Mouse (Mus musculus) G1E (cell line): Measurements from ENCODE around the gene Syn3. TPM values are rescaled to one million over a fixed set of nuclear protein-coding genes. Genes with fewer than 3 reads are reported as not detected.

Source experiments
- ATAC-seq: 2 replicates; pipeline ENCODE4 v1.8.0; 2016; ENCODE audit warnings: mild to moderate bottlenecking; ENCODE audit not compliant: insufficient number of reproducible peaks, poor library complexity, low FRiP score, severe bottlenecking; ENCODE audit errors: extremely low read depth
- DNase-seq: peaks from one replicate; pipeline ENCODE4 v3.0.0; 2012; ENCODE audit warnings: low spot score
- H3K27me3 ChIP-seq: 2 replicates; pipeline ENCODE4 v1.6.1; 2012; ENCODE audit warnings: mild to moderate bottlenecking, low read length, inconsistent platforms; ENCODE audit not compliant: insufficient read depth
- H3K36me3 ChIP-seq: replicated peaks from 2 replicates; pipeline ENCODE3; 2012; ENCODE audit warnings: mild to moderate bottlenecking, inconsistent platforms
- H3K4me1 ChIP-seq: 2 replicates; pipeline ENCODE4 v1.6.1; 2012; ENCODE audit warnings: low read depth, low read length, inconsistent platforms, mixed read lengths; ENCODE audit not compliant: insufficient read depth
- H3K4me3 ChIP-seq: 2 replicates; pipeline ENCODE4 v1.5.1; 2012; ENCODE audit warnings: low read depth, mild to moderate bottlenecking, inconsistent platforms, low read length, moderate library complexity, mixed read lengths
- H3K9me3 ChIP-seq: replicated peaks from 2 replicates; pipeline ENCODE4 v1.6.1; 2012; ENCODE audit warnings: inconsistent platforms
- CTCF ChIP-seq: IDR thresholded peaks from 2 replicates; pipeline ENCODE4 v1.5.1; 2012; ENCODE audit warnings: low read depth, low read length, inconsistent platforms, mixed read lengths
- GATA1 ChIP-seq: IDR thresholded peaks from 2 replicates; pipeline ENCODE4 v1.6.1; 2012; ENCODE audit warnings: borderline replicate concordance, low read length, inconsistent platforms, mixed read lengths
- GATA2 ChIP-seq: IDR thresholded peaks from 2 replicates; pipeline ENCODE4 v1.6.1; 2012; ENCODE audit warnings: low read depth, low read length, inconsistent platforms, borderline replicate concordance
- POLR2AphosphoS5 ChIP-seq: IDR thresholded peaks from 2 replicates; pipeline ENCODE4 v1.6.1; 2012; ENCODE audit warnings: low read depth, low read length, inconsistent platforms; ENCODE audit not compliant: insufficient replicate concordance
- TAL1 ChIP-seq: conservative IDR thresholded peaks from 2 replicates; pipeline ENCODE4 v1.6.1; 2012; ENCODE audit warnings: low read depth, low read length, inconsistent platforms, mixed read lengths
- polyA plus RNA-seq: library from polyadenylated mRNA; stranded (reverse); fragments of >175 nt; gene quantifications from 2 replicates; pipeline ENCODE4 v1.2.3, GENCODE M21; 2012
- total RNA-seq, 2 experiments: library from RNA; stranded (forward) in 1 of 2; stranded (reverse) in 1 of 2; fragments of 200-1000 nt in 1 of 2; fragments of >200 nt in 1 of 2; fragmentation: Nextera tagmentation in 1 of 2; gene quantifications; 2 replicates each; pipeline ENCODE4 v1.2.3; 2014 to 2017

Gene Syn3
- total and polyA plus RNA-seq, 3 experiments = 0.44 TPM; not detected in 2

DNA sequence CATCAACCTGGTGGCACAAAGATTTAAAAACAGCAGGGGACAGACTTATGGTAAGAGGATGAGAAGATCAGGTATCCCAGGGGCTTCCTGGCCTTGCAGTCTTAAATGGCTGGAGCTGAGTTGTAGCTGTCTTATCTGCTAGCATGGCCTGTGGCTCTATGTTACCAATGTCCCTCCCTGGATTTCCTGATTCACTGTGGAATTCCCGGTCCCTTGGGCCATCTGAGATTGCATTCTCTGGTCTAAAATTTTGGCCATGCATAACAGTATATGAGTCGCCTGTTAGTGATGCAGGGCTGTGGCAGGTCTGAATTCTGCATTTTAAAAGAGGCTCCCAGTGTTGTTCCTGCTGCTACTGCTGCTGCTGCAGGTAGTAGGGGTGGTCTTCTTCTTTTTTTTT, 382.4 kb downstream of the Syn3 start:
- DNase-seq (no peak), ATAC-seq (no peak)
- TF ChIP-seq GATA2 = no peak
- no peak for TF ChIP-seq TAL1
- TF ChIP-seq POLR2AphosphoS5 = no peak
- no peak for TF ChIP-seq GATA1
- TF ChIP-seq CTCF = no peak
- H3K4me3 ChIP-seq = no peak overlapping the region
- H3K36me3 ChIP-seq = no peaks in the 10 kb centered on the region
- H3K27me3 ChIP-seq = 0 out of 2 replicates have a peak, but pooled peaks cover 8% of the 10 kb centered on the region
- H3K4me1 ChIP-seq = no peaks in the 10 kb centered on the region
- H3K9me3 ChIP-seq = no peaks in the 10 kb centered on the region

DNA sequence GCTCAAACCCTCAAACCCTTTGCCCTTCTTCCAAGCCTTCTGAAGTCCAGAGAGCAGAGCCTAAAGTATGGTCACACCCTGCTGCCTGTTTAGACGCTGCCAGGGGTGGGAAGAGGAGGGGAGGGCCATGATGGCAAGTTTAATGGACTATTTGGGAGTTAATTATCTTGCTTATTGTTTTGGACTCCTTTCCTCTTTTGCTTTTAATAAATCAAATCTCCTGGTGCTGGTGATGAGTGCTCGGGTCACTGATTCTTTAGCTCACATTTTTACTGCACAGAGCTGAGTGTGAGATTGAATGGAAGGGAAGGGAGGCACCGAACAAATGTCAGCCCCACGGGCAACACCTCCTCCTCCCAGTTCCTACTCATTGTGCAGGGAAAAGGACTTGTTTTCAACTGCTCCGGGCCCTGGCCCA, 384.3 kb downstream of the Syn3 start:
- H3K4me3 ChIP-seq = no peak overlapping the region
- no peaks in the 10 kb centered on the region for H3K4me1 ChIP-seq
- H3K36me3 ChIP-seq = no peaks in the 10 kb centered on the region
- no peak for TF ChIP-seq CTCF
- no peak for TF ChIP-seq GATA2
- no peak for TF ChIP-seq GATA1
- TF ChIP-seq TAL1 = no peak
- no peak for TF ChIP-seq POLR2AphosphoS5
- no peaks in the 10 kb centered on the region for H3K9me3 ChIP-seq
- ATAC-seq = no peak
- peaks cover 17% of the 10 kb centered on the region for H3K27me3 ChIP-seq
- DNase-seq = no peak

DNA sequence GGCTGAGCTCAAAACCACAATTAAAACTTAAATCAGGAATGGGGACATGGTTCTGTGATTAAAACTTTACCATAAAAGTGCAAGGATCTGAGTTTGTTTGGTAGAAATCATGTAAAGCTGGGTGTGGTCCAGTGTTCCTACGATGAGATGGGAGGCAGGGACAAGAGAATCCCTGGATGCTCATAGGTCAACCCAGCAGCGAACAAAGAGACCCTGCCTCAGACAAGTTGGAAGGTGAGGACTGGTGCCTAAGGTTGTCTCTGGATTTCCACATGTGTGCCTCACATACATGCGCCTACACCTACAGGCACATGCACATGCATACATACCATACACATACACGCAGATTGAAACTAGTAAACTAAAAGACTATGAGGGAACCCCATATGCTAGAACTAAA, 389.9 kb downstream of the Syn3 start:
- Histone ChIP-seq H3K4me3 (no peak overlapping the region), H3K36me3 (no peaks in the 10 kb centered on the region), H3K9me3 (no peaks in the 10 kb centered on the region), H3K27me3 (peaks cover 21% of the 10 kb centered on the region), H3K4me1 (no peaks in the 10 kb centered on the region)
- no peak for DNase-seq
- TF ChIP-seq TAL1 = no peak
- no peak for ATAC-seq

DNA sequence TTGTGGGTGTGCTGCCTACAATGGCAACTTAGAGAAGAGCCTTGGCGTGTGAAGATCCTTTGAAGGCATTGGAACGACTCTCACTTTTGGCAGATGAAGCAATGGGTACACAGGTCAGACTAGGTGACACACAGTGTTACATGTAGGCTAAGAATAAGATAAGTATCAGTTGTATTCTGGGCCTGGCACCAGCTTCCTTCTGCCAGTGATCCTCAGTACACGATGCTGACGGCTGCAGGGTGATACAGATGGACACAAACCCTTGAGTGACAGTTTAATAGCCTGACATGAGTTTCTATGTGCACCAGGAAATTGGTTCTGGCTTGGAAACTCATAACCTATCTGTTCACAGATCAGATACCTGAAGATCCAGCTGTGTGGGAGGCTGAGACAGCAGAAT, 391.0 kb downstream of the Syn3 start:
- H3K9me3 ChIP-seq = no peaks in the 10 kb centered on the region
- no peak for DNase-seq
- TF ChIP-seq POLR2AphosphoS5 (no peak), GATA1 (no peak), CTCF (no peak), GATA2 (no peak), TAL1 (no peak)
- ATAC-seq = no peak
- no peak overlapping the region for H3K4me3 ChIP-seq
- no peaks in the 10 kb centered on the region for H3K4me1 ChIP-seq
- no peaks in the 10 kb centered on the region for H3K36me3 ChIP-seq
- H3K27me3 ChIP-seq = peaks cover 21% of the 10 kb centered on the region

DNA sequence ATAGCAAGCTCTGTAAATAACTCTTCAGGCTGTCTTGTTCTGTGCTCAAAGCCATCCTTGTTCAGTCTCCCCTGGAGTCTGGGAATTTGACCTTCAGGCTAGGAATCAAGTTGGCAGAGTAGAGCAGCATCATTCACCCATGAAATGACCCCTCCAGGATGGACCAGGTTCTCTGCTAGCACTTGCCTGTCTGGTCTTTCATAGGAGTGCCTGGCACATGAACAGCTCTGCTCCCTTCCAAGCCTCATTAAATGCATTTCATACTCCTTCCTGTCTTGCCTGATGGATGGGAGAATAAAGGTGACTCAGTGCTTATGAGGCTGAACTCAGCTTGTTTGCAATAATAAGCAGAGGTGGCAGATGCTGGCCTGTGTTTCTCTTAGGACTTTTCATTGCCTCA, 394.7 kb downstream of the Syn3 start:
- no peak for TF ChIP-seq CTCF
- no peak for TF ChIP-seq TAL1
- no peak for TF ChIP-seq GATA1
- TF ChIP-seq GATA2 = no peak
- no peak for TF ChIP-seq POLR2AphosphoS5
- H3K27me3 ChIP-seq = peaks cover 13% of the 10 kb centered on the region
- H3K9me3 ChIP-seq = no peaks in the 10 kb centered on the region
- H3K36me3 ChIP-seq = no peaks in the 10 kb centered on the region
- H3K4me1 ChIP-seq = peaks cover 3% of the 10 kb centered on the region
- ATAC-seq = no peak
- DNase-seq = no peak
- no peak overlapping the region for H3K4me3 ChIP-seq

DNA sequence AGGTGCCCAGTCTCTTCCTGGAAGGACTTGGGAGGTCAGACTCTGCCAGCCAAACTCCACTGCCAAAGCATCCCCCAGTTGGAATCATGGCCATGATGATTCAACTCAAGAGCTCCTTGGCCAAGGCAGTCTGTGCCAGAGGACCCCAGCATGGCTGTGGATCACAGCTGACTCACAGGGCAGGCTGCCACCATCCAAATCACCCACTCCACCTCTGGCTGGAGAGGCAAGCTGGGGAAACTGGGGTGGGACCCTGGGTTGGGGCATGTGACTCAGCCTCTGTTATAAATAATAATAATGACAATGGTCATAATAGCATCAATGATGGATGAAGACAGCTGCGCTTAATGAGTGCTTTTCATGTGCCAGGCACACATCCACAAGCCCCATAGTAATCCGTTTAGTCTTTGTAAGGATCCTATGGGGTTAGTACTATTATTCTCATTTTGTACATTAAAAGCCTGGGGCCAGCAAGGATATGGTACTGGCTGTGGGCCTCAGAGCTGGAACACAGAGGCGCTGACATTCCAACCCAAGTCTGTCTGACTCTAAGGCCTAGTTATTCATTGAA, 398.3 kb downstream of the Syn3 start:
- no peaks in the 10 kb centered on the region for H3K9me3 ChIP-seq
- no peaks in the 10 kb centered on the region for H3K36me3 ChIP-seq
- TF ChIP-seq GATA1 (no peak), TAL1 (no peak), POLR2AphosphoS5 (no peak), GATA2 (no peak), CTCF (no peak)
- ATAC-seq (no peak), DNase-seq (no peak)
- peaks cover 7% of the 10 kb centered on the region for H3K4me1 ChIP-seq
- peaks cover 7% of the 10 kb centered on the region for H3K27me3 ChIP-seq
- no peak overlapping the region for H3K4me3 ChIP-seq

DNA sequence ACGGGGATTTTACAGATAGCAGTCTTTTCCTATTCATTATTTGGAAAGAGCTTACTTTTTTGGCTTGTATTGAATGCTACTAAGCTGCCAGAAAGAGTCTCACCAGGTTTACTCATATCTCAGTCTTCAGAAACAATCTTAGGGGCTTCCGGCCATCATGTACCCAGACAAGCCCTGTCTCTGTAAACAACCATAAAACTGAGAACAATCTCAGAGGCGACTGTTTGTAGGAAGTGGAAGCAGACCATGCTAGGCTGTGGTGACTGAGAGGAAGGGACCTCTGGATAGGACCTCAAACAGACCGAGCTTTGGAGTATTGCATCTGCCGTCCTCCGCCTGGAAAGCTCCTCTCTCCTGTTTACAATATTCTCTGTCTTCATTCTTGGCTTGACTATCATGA, 400.3 kb downstream of the Syn3 start:
- H3K4me1 ChIP-seq = peaks cover 17% of the 10 kb centered on the region
- no peaks in the 10 kb centered on the region for H3K36me3 ChIP-seq
- no peak for DNase-seq
- no peak for ATAC-seq
- H3K9me3 ChIP-seq = no peaks in the 10 kb centered on the region
- peaks cover 9% of the 10 kb centered on the region for H3K27me3 ChIP-seq
- TF ChIP-seq GATA2 = no peak
- no peak for TF ChIP-seq CTCF
- no peak for TF ChIP-seq POLR2AphosphoS5
- no peak for TF ChIP-seq GATA1
- TF ChIP-seq TAL1 = no peak
- no peak overlapping the region for H3K4me3 ChIP-seq
